19 mouse cellular contexts compared by ENCODE assay signal in genomic region chrX:99287988-99288387, GRCm38 (mm10).
DNase-seq lines count a peak whose midpoint lies in the region; ATAC-seq lines count a peak whose summit lies in the region.
"Had no signal": no experiment of that assay in that cellular context is flagged by ENCODE, and none has a peak within 500 bp of the region (broad histone marks: within the 10 kb centered on the region; RNA-seq: fewer than 3 reads in every experiment).

No protein-coding gene starts in this region.

- DNase-seq in frontal cortex, postnatal 10 days (ENCODE audit: low spot score in 2 of 2), result no peak
- DNase-seq in left cerebral cortex, adult 11 months (ENCODE audit: low spot score), result peak; percentile 1
- DNase-seq in left cerebral cortex, postnatal 4 days, result no peak
- DNase-seq in brain, adult 2 months (ENCODE audit: low read depth, low spot score), result peak; percentile 50
- DNase-seq in left cerebral cortex, adult 9 months (ENCODE audit: low spot score in 2 of 2), result peak; percentile 9 to 14
- no peak for DNase-seq in urinary bladder, adult 18-20 months (ENCODE audit: low spot score in 2 of 2)
- DNase-seq in cerebellum, adult 8-10 months, result no peak
- DNase-seq: adrenal gland, adult 8-10 months; adrenal gland, postnatal 25 days; embryo, embryonic 11 days; gastrocnemius, postnatal 10 days; gastrocnemius, postnatal 36 days; heart, postnatal 14 days; heart, postnatal 4 days had no signal

- intact Hi-C loops in left cerebral cortex, postnatal 4 days (cut with DNase I), result no loop called here

- ATAC-seq in frontal cortex, adult (ENCODE audit: low TSS enrichment), result peak; percentile 95
- ATAC-seq: activated CD4-positive, CD25-positive, alpha-beta regulatory T cell, adult 4 months; forebrain, embryonic 16.5 days; hindbrain, postnatal 0 days; inflammation-experienced regulatory T-cells, adult 6 months had no signal

Comparison
In these comparisons a context has a peak if more than half of its experiments do, and no peak if none do; other contexts are left out.
1. DNase-seq: peak in left cerebral cortex, adult 11 months (single experiment), brain, adult 2 months (single experiment) and left cerebral cortex, adult 9 months (2 of 2); none in frontal cortex, postnatal 10 days (0 of 2), left cerebral cortex, postnatal 4 days (single experiment), urinary bladder, adult 18-20 months (0 of 2) and cerebellum, adult 8-10 months (single experiment).